Mouse (Mus musculus): ENCODE results near the gene Trim25.

DNA sequence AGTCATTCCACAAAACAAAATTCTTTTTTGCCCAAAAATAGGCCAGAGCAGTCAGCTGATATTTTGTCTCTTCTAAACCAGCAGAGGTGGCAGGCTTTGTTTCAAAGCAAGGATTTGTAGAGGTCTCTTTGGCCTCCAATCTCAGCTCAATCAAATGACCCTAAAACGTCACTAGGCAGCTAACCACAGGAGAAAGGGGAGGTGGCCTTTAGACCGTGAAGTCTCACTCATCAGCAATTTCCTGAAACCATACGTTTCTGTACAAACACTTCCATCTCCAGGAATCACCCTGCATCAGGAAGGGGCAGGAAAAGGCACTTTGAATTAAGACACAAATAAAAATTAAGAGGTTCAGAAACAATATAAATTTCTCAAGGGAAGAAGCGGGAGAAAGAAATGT lies 44.4 kb upstream of the Trim25 start:
- TF ChIP-seq CTCF (IDR thresholded peaks at IDR 0.05; ENCODE audit: borderline replicate concordance, control insufficient read depth, extremely low read depth, insufficient read depth, low read length, poor library complexity), result no peak
- no peak for TF ChIP-seq POLR2A (IDR thresholded peaks at IDR 0.05; ENCODE audit: control insufficient read depth, extremely low read depth, insufficient read depth, low read length, poor library complexity)
